Mouse (Mus musculus) thymus, postnatal 0 days (tissue): Measurements from ENCODE around the gene Cox20. TPM values are rescaled to one million over a fixed set of nuclear protein-coding genes. Genes with fewer than 3 reads are reported as not detected.
A peak's percentile ranks its signal among the peaks of the same experiment; 100 is the strongest.
"Not testable (repeated sequence)": the region's sequence is repeated elsewhere in the genome, so short reads cannot be mapped to it uniquely, and the experiment has no call there.

Experiments
- DNase-seq: peaks from one replicate; pipeline ENCODE4 v3.0.0-alpha.2; 2015; ENCODE audit warnings: low spot score
- polyA plus RNA-seq: library from polyadenylated mRNA; unstranded; fragments of >200 nt; fragmentation: Nextera tagmentation; extraction: Ambion mirVana; gene quantifications from 2 replicates; pipeline ENCODE4 v1.2.1, GENCODE M21; 2015

Gene Cox20
- polyA plus RNA-seq, 1 experiment from 2014 or later = 195 TPM

GRCm38 (mm10) chr1:178320038-178320722 lies 1.2 kb downstream of the Cox20 start:
- DNase-seq = no peak

DNA sequence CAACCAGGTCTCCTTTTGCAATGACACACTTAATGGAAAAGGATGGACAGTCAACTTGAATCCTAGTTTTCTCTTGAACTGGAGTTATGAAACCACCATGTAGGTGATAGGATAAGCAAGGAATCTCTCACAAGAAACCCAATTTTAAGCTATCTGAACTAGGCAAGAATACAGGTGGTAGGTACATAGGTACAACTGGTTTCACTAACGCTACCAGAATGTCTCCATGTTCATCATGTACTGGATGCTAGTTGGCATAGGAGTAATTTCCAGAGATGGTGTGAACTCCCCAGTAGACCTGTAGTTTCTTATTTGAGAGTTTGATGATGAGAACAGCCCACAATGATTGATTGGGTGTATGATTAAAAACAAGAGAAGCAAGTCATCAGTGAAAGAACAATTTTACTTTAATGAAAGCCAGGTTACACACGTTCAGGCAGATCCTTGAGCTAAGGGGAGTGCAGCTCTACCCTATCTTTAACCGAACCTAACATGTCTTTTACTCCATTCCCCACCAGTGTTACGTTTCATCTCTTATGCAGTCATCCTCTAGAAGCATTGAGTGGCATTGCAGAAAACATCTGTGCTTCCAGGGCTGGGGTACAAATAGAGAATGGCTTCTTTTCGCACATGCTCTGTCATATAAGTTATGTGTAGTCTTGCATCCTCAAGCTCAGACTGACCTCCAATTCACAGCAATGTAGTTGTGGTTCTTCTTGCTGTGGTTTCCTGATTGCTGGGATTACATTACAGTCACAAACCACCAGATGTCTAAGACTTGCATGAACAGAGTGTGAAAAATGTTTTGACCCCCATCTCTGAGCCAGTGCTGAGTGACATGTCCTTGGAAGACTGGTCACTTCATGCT lies 2.0 kb downstream of the Cox20 start:
- DNase-seq = peak; percentile 30

DNA sequence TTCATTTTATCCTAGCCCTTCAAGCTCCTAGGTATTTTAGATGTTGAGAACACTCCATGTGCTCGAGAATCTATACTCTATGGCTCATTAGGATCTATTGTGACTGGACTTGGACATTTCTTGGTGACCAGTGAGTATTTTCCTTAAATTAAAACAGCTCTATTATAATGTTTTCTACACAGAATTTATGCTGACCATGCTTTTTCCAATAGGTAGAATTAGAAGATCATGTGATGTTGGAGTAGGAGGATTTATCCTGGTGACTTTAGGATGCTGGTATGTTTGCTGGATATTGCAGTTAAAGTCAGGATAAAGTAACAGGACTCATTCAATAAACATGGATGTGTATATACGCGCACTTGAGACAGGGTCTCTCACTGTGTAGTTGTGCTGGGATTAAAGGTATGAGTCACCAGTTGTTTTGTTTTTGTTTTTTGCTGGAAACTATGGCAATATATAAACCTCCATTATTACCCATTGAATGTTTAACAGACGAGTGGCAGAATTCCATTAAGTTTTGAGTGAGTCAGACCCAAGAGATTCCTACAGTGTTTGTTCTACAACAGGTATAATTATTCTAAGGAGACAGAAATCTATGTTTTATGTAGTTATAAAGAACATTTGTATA lies 2.9 kb downstream of the Cox20 start:
- no peak for DNase-seq

DNA sequence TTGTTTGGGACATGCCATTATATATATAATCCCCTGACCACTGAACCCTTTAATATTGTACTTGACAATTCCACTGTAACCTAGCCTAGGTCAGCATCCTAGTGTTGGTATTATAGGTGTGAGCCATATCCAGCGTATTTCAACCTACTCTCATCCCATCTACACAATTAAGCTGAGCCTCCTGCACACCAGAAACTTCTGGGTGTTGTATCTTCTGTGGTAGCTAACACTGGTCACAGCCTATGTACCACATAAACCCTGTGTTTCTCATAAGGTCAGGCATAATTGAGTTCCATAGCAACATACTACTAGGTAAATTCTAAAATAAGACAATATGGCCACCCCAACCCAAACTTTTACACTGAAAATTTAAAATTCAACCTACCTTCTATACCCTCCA lies 4.3 kb downstream of the Cox20 start:
- no peak for DNase-seq

DNA sequence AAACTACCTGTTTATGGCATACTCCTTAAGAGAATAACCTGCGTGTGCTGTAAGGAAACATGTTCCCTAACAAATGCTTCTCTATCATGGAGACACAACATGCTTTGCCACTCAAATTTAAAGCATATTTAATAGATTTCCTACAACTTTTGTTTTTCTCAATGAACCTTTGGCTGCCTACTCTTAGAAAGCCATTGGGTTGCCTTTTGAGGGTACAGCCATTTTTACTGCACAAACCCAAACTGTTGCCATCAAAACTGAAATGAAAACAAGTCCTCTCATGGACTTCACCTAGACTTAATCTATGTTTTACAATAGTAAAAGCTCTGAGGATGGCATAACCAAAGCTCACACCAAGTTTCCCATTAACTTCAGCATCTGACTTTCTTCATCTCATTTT lies 5.6 kb downstream of the Cox20 start:
- DNase-seq = no peak

GRCm38 (mm10) chr1:178326357-178326756 lies 7.4 kb downstream of the Cox20 start:
- no peak for DNase-seq

GRCm38 (mm10) chr1:178326950-178327349 lies 8.0 kb downstream of the Cox20 start:
- no peak for DNase-seq

DNA sequence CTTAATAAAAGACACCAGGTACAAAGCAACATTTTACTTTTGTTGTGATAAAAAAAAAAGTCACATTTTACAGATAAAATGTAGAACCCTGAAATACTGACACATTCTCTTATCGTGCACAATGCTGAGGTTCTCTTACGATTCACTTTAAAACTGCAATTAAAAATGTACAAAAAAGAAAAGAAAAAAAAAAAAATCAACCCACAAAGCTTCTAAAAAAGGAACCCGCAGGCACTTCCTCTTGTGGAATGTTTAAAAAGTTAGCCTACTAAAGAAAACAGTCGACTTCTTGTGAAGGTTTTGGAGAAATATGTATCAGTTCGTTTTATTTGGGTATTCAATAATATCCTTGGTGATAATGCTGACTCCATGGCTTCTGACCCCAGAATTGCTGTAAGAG lies 10.1 kb downstream of the Cox20 start:
- no peak for DNase-seq

DNA sequence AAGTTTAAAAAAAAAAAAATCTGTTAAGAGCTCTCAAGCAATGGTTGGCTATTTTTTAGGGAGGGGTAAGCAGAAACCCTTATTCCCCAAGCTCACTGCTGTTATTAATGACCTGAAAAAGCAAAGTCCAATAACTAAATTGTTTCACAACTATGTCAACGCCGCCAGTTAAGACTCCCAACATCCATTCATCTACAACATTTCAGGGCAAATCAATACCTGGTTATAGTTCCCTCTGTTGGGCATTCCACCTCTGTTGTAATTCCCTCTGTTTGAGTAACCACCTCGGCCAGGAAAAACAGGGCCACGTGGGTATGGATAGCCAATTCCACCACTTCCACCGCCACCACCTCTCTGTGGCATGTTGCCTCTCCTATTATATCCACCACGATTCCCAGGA lies 11.0 kb downstream of the Cox20 start:
- no peak for DNase-seq

- DNase-seq = peak; percentile 46
Measured at GRCm38 (mm10) chr1:178335860-178336261, 16.9 kb downstream of the Cox20 start.

DNA sequence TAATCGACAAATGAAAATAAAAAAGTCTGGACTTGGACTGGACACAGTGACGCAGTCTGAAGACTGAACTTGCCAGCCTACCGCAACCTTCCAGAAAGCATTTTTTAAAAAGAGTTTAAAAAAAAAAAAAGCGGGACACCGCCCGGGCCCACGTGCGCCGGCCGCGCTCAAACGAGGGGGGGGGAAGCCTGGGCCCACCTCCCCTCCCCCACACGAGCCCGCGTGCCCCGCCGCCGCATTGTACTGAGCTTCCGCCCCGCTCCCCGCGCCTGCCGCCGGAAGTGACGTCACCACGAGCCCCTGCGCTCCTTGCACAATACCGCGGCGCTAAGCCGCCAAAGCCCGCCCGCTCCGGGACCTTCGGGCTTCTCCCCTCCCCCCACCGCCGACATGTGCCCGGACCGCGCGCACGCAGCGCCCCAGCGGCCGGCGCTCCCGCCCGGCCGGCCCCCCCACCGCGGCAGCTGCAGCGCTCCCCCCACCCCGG lies 17.4 kb downstream of the Cox20 start:
- peak; percentile 95 for DNase-seq

GRCm38 (mm10) chr1:178336777-178337481 lies 18.0 kb downstream of the Cox20 start:
- peak; percentile 64 for DNase-seq

DNA sequence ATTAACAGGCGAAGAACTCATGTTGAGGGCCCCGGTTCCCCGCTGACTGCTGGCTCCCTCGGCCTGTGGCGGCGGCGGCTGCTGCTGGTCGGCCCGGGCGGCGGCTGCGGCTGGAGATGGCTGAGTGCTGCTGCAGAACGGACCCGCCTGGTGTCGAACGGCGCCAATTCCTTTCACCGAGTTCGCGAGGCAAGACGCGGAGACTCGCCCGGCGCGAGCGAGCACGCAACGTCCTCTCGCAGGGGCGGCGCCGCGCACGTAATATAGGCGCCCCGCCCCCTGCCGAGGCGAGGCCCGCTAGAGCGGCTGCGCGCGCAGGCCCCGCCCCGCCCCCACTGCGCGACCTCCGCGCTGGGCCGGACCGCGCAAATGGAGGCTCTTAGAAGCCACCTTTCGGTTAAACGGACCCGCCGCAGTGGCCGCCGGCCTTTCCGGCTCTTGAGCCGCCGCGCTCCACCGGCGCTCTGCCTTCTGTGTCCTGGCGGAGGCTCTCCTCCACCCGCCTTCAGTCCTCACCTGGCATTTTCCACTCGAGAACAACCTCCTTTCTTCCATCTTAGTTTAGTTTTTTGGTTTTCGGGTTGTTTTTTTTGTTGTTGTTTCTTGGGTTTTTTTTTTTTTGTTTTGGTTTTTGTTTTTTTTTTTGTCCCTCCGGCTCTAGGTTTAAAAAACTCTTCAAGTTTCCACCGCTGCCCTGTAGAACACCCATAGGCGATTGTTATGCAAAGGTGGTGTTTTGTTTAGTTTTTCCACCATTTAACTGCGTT lies 18.8 kb downstream of the Cox20 start, which contains the start of gene Hnrnpu:
Hnrnpu (minus strand) TSS at position 247 of the 767 bp plus-strand sequence.
- peak; percentile 98 for DNase-seq

DNA sequence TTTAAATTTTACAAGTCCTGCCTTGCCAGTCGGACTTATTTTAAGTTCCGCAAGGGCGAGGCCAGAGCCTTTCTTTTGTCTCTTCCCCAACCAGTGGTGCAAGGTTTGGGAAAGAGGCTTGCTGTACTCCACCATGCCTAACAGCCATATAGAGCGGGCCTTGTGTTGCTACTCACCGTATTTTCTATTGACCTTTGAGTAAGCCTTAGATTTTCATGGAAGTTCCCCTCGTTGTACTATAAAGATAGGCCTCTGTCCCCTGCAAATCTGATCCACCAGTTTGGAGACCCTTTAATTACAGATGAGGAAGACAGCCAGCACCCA lies 19.4 kb downstream of the Cox20 start:
- DNase-seq = peak; percentile 33

- DNase-seq = no peak
Measured at GRCm38 (mm10) chr1:178340213-178340612, 21.3 kb downstream of the Cox20 start.

DNA sequence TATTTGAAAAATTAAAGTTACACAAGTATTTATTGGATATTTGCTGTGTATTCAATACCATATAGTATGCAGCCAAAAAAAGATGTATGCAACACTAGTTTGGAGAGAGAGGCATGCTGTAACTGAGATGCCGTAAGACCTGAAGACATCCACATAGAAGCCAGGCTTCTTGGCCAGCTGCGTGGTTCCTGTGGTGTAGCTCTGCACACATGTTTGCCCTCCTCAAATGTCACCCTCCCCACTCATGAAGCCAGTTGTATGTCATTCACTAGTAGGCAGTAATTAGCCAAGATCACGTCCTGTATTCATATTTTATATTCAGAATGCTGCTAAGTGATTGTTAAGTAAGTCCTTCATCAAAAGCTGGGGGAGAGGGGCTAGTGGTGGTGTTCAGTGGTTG lies 22.5 kb downstream of the Cox20 start:
- DNase-seq = no peak

GRCm38 (mm10) chr1:178342063-178342462 lies 23.1 kb downstream of the Cox20 start:
- DNase-seq = no peak

- DNase-seq = no peak
Measured at GRCm38 (mm10) chr1:178342612-178343011, 23.7 kb downstream of the Cox20 start.

- DNase-seq = not testable (repeated sequence)
Measured at GRCm38 (mm10) chr1:178344071-178344805, 25.3 kb downstream of the Cox20 start.

DNA sequence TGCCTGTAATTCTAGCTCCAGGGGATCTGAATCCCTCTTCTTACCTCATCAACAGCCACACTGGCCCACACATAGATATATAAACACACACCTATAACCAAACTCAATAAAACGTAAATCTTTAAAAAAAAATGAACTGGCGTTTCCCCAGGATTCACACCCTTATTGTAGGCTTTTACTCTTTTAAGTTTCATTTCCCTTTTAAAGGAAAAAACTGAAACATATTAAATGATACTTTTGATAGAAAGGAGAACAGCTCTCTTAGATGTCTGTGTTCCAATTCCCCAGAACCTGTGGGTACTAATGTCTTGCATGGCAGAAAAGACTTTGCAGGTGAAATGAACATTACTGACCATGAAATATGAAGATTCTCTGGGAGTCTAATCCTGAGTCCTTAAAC lies 31.9 kb downstream of the Cox20 start:
- DNase-seq = no peak
